ENCODE assay signal across 17 mouse cellular contexts in genomic region chr14:16728175-16728838, GRCm38 (mm10).
A peak's percentile ranks its signal among the peaks of the same experiment; 100 is the strongest.
DNase-seq lines count a peak whose midpoint lies in the region; ATAC-seq and TF ChIP-seq lines count a peak whose summit lies in the region.
"Had no signal": no experiment of that assay in that cellular context is flagged by ENCODE, and none has a peak within 500 bp of the region (broad histone marks: within the 10 kb centered on the region; RNA-seq: fewer than 3 reads in every experiment).

No protein-coding gene starts in this region.

- H3K4me1 ChIP-seq in lung, postnatal 0 days (ENCODE audit: insufficient read depth, low read depth, low read length): peaks cover 5% of the 10 kb centered on the region
- peaks cover under 1% of the 10 kb centered on the region; the same call in 1 of the 2 replicates for H3K4me1 ChIP-seq in embryonic facial prominence, embryonic 14.5 days (ENCODE audit: control insufficient read depth, insufficient read depth, low read length)
- H3K4me1 ChIP-seq in stomach, embryonic 14.5 days (ENCODE audit: control insufficient read depth, insufficient read depth, low read length): 0 out of 2 replicates have a peak, but pooled peaks cover 4% of the 10 kb centered on the region
- H3K4me1 ChIP-seq: liver, embryonic 13.5 days had no signal

- H3K36me3 ChIP-seq in lung, postnatal 0 days (ENCODE audit: insufficient read depth, low read length): no peaks in the 10 kb centered on the region
- H3K36me3 ChIP-seq in embryonic facial prominence, embryonic 14.5 days (ENCODE audit: control insufficient read depth, insufficient read depth, low read length): no peaks in the 10 kb centered on the region
- H3K36me3 ChIP-seq in stomach, embryonic 14.5 days (ENCODE audit: control insufficient read depth, insufficient read depth, low read length): no peaks in the 10 kb centered on the region
- H3K36me3 ChIP-seq: liver, embryonic 13.5 days; midbrain, embryonic 15.5 days had no signal

- H3K4me2 ChIP-seq in lung, postnatal 0 days (replicated peaks; ENCODE audit: low read depth, low read length): no peak overlapping the region
- H3K4me2 ChIP-seq in embryonic facial prominence, embryonic 14.5 days (ENCODE audit: low read depth, low read length): no peak overlapping the region
- H3K4me2 ChIP-seq in stomach, embryonic 14.5 days (replicated peaks; ENCODE audit: low read depth, low read length): no peak overlapping the region
- H3K4me2 ChIP-seq: hindbrain, embryonic 14.5 days; liver, embryonic 13.5 days; midbrain, embryonic 15.5 days had no signal

- H3K9ac ChIP-seq in lung, postnatal 0 days (replicated peaks; ENCODE audit: low read depth): no peak overlapping the region
- no peak overlapping the region for H3K9ac ChIP-seq in embryonic facial prominence, embryonic 14.5 days (ENCODE audit: low read depth, low read length)
- H3K9ac ChIP-seq in stomach, embryonic 14.5 days (replicated peaks; ENCODE audit: low read depth, low read length): no peak overlapping the region
- H3K9ac ChIP-seq: hindbrain, embryonic 14.5 days; liver, embryonic 13.5 days; midbrain, embryonic 15.5 days had no signal

- 79% methylated on average over 2 of the region's 2 CpGs for WGBS in lung, postnatal 0 days
- WGBS in embryonic facial prominence, embryonic 14.5 days: 84% methylated on average over 2 of the region's 2 CpGs
- 76% methylated on average over 2 of the region's 2 CpGs for WGBS in stomach, embryonic 14.5 days

- H3K27me3 ChIP-seq in lung, postnatal 0 days (replicated peaks; ENCODE audit: insufficient read depth, low read length): no peaks in the 10 kb centered on the region
- H3K27me3 ChIP-seq in embryonic facial prominence, embryonic 14.5 days (replicated peaks; ENCODE audit: control insufficient read depth, insufficient read depth, low read length): no peaks in the 10 kb centered on the region
- no peaks in the 10 kb centered on the region for H3K27me3 ChIP-seq in stomach, embryonic 14.5 days (ENCODE audit: control insufficient read depth, insufficient read depth, low read length)
- H3K27me3 ChIP-seq: liver, embryonic 13.5 days had no signal

- no peak for TF ChIP-seq EP300 in lung, postnatal 0 days (IDR thresholded peaks at IDR 0.05)

- ATAC-seq in lung, postnatal 0 days: 0 out of 2 replicates have a peak, but pooled peaks have one; percentile 32
- ATAC-seq in embryonic facial prominence, embryonic 14.5 days (ENCODE audit: low read depth): peak; percentile 63
- 0 out of 2 replicates have a peak, but pooled peaks have one; percentile 37 for ATAC-seq in stomach, embryonic 14.5 days (ENCODE audit: insufficient number of reproducible peaks, insufficient read depth, low FRiP score, low read depth)
- ATAC-seq: midbrain, embryonic 15.5 days had no signal

- no peaks in the 10 kb centered on the region for H3K9me3 ChIP-seq in lung, postnatal 0 days (ENCODE audit: low read length)
- no peaks in the 10 kb centered on the region for H3K9me3 ChIP-seq in embryonic facial prominence, embryonic 14.5 days (ENCODE audit: control insufficient read depth, low read length)
- H3K9me3 ChIP-seq in stomach, embryonic 14.5 days (ENCODE audit: control insufficient read depth, low read depth, low read length): no peaks in the 10 kb centered on the region
- H3K9me3 ChIP-seq: midbrain, embryonic 15.5 days had no signal

- H3K4me3 ChIP-seq in lung, postnatal 0 days (ENCODE audit: low read depth, low read length): no peak overlapping the region
- no peak overlapping the region for H3K4me3 ChIP-seq in embryonic facial prominence, embryonic 14.5 days (ENCODE audit: low read depth, low read length)
- H3K4me3 ChIP-seq in stomach, embryonic 14.5 days (ENCODE audit: low read depth, low read length): no peak overlapping the region
- H3K4me3 ChIP-seq: liver, embryonic 13.5 days; midbrain, embryonic 15.5 days had no signal

- peak; percentile 30 for DNase-seq in kidney, adult 9 months
- no peak for DNase-seq in kidney, postnatal 4 days
- peak; percentile 13 for DNase-seq in lung, postnatal 0 days (ENCODE audit: low spot score)
- no peak for DNase-seq in lung, postnatal 4 days
- DNase-seq in embryonic facial prominence, embryonic 14.5 days (ENCODE audit: low spot score): peak; percentile 68
- DNase-seq in gastrocnemius, postnatal 4 days (ENCODE audit: low spot score in 2 of 2): no peak
- no peak for DNase-seq in urinary bladder, postnatal 4 days (ENCODE audit: low spot score in 2 of 2)
- DNase-seq: cerebellum, adult 9-11 months; gastrocnemius, postnatal 14 days; left cerebral cortex, postnatal 4 days; liver, embryonic 13.5 days; spleen, adult 18-20 months; thymus, postnatal 25 days had no signal

- no peak for TF ChIP-seq CTCF in lung, postnatal 0 days (IDR thresholded peaks at IDR 0.05)

- no peak overlapping the region for H3K27ac ChIP-seq in lung, postnatal 0 days (ENCODE audit: low read length)
- no peak overlapping the region for H3K27ac ChIP-seq in embryonic facial prominence, embryonic 14.5 days (replicated peaks; ENCODE audit: low read depth, low read length)
- no peak overlapping the region; the same call in 1 of the 2 replicates for H3K27ac ChIP-seq in stomach, embryonic 14.5 days (ENCODE audit: low read length)
- H3K27ac ChIP-seq: hindbrain, embryonic 14.5 days; liver, embryonic 13.5 days; macrophage; midbrain, embryonic 15.5 days had no signal

Comparison
In these comparisons a context has a peak if more than half of its experiments do, and no peak if none do; other contexts are left out.
1. DNase-seq: peak in kidney, adult 9 months (single experiment), lung, postnatal 0 days (single experiment) and embryonic facial prominence, embryonic 14.5 days (single experiment); none in kidney, postnatal 4 days (0 of 2), lung, postnatal 4 days (0 of 2), gastrocnemius, postnatal 4 days (0 of 2) and urinary bladder, postnatal 4 days (0 of 2).
2. Peak in every context shown above with its lines, with median percentiles within 50 percentile points of each other: ATAC-seq.